Mouse (Mus musculus) bone marrow, adult 2 months (tissue): Measurements from ENCODE around the gene Caskin2.

ENCODE experiments used
- CTCF ChIP-seq: fragments of 200-500 bp; IDR thresholded peaks from 2 replicates; pipeline ENCODE4 v1.5.1; 2011; ENCODE audit warnings: low read length, control low read depth; ENCODE audit not compliant: control insufficient read depth, insufficient read depth
- POLR2A ChIP-seq: fragments of 200-500 bp; IDR thresholded peaks from 2 replicates; pipeline ENCODE4 v1.6.1; 2011; ENCODE audit warnings: low read depth, mild to moderate bottlenecking, control low read depth, low read length, borderline replicate concordance; ENCODE audit not compliant: control insufficient read depth

DNA sequence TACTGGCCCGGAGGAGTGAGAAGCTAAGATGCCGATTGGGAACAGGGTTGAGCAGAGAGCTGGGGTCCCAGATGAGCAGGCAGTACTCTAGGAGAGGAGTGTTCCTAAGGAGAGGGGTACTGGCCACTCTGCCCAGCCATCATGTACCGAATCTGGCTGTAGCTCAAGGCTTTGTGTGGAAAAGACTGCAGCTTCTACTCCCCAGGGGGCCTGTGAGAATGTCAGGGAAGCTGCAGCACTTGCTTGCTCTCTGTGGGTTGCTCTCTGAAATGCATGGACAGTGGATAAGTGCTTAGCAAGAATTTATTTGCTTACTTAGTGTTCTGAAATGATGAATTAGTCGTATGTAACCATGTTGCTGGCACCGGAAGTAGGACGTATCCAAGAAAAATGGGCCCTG lies 27.0 kb downstream of the Caskin2 start:
- no peak for TF ChIP-seq CTCF
- no peak for TF ChIP-seq POLR2A
